Mouse (Mus musculus): ENCODE measurements around the gene Tango6.

DNA sequence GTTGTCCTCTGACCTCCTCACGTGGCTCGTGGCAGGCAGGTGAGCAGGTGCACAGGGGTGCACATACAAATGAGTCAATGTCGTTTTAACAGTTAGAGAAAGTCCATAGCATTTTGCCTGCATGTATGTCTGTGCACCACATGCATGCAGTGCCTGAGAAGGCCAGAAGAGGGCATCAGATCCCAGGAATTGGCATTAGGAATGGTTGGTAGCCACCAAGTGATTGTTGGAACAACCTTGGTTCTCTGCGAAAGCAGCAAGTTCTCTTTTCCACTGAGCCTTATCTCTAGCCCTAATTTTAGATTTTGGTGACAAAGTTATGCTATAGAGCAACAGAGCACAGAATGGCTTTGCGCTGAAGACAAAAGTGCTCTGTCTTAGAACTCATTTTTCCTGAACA lies 16.7 kb downstream of the Tango6 start:
- TF ChIP-seq CTCF (IDR thresholded peaks at IDR 0.05; ENCODE audit: control insufficient read depth, insufficient read depth, insufficient read length) (no peak), CEBPB (IDR thresholded peaks at IDR 0.05; ENCODE audit: low read depth) (no peak), USF1 (IDR thresholded peaks at IDR 0.05; ENCODE audit: low read depth) (no peak), MAX (IDR thresholded peaks at IDR 0.05) (no peak), MYOD1 (IDR thresholded peaks at IDR 0.05; ENCODE audit: control insufficient read depth, insufficient read length, low read depth) (no peak), MYOG (IDR thresholded peaks at IDR 0.05; ENCODE audit: control insufficient read depth, extremely low read depth, insufficient read length) (no peak), FOSL1 (IDR thresholded peaks at IDR 0.05; ENCODE audit: insufficient read depth, low read length, poor library complexity, severe bottlenecking) (no peak)

Data from C2C12 (cell line).